Mouse (Mus musculus): ENCODE data around the gene 4430402I18Rik. TPM values are rescaled to one million over a fixed set of nuclear protein-coding genes. Genes with fewer than 3 reads are reported as not detected.

Gene 4430402I18Rik
- polyA plus RNA-seq, 1 experiment from 2014 or later, result 0.23 TPM

GRCm38 (mm10) chr19:28963113-28963512 lies 4.5 kb downstream of the 4430402I18Rik start:
- H3K9me3 ChIP-seq (ENCODE audit: control insufficient read depth, low read length), result no peaks in the 10 kb centered on the region
- H3K27ac ChIP-seq (ENCODE audit: low read depth), result no peak overlapping the region
- H3K4me3 ChIP-seq (ENCODE audit: low read depth, low read length), result no peak overlapping the region
- WGBS, result 48% methylated on average over 3 of the region's 3 CpGs
- H3K4me2 ChIP-seq (ENCODE audit: low read length), result peak overlapping the region; percentile 83
- no peak overlapping the region; the same call in 1 of the 2 replicates for H3K9ac ChIP-seq (ENCODE audit: low read length)
- DNase-seq (ENCODE audit: low spot score) (no peak), ATAC-seq (replicated peaks; ENCODE audit: low FRiP score, low TSS enrichment, low read depth) (no peak)
- H3K36me3 ChIP-seq (ENCODE audit: control insufficient read depth, insufficient read depth, low read length), result no peaks in the 10 kb centered on the region
- peaks cover 6% of the 10 kb centered on the region; the same call in 1 of the 2 replicates for H3K4me1 ChIP-seq (replicated peaks; ENCODE audit: control insufficient read depth, insufficient read depth, low read length)
- no peaks in the 10 kb centered on the region for H3K27me3 ChIP-seq (replicated peaks; ENCODE audit: control insufficient read depth, insufficient read depth, low read length)

- Histone ChIP-seq H3K9ac (ENCODE audit: low read length) (no peak overlapping the region), H3K27ac (ENCODE audit: low read depth) (no peak overlapping the region), H3K36me3 (ENCODE audit: control insufficient read depth, insufficient read depth, low read length) (no peaks in the 10 kb centered on the region), H3K4me2 (ENCODE audit: low read length) (no peak overlapping the region), H3K4me3 (ENCODE audit: low read depth, low read length) (no peak overlapping the region), H3K4me1 (replicated peaks; ENCODE audit: control insufficient read depth, insufficient read depth, low read length) (no peaks in the 10 kb centered on the region), H3K27me3 (replicated peaks; ENCODE audit: control insufficient read depth, insufficient read depth, low read length) (no peaks in the 10 kb centered on the region), H3K9me3 (ENCODE audit: control insufficient read depth, low read length) (no peaks in the 10 kb centered on the region)
- 86% methylated on average over 5 of the region's 5 CpGs for WGBS
- ATAC-seq (replicated peaks; ENCODE audit: low FRiP score, low TSS enrichment, low read depth), result no peak
- no peak for DNase-seq (ENCODE audit: low spot score)
Observed at GRCm38 (mm10) chr19:28951251-28951650, 16.3 kb downstream of the 4430402I18Rik start.

GRCm38 (mm10) chr19:28947311-28947710 lies 20.3 kb downstream of the 4430402I18Rik start:
- Histone ChIP-seq H3K4me1 (replicated peaks; ENCODE audit: control insufficient read depth, insufficient read depth, low read length) (no peaks in the 10 kb centered on the region), H3K27ac (ENCODE audit: low read depth) (no peak overlapping the region), H3K4me2 (ENCODE audit: low read length) (no peak overlapping the region), H3K9me3 (ENCODE audit: control insufficient read depth, low read length) (no peaks in the 10 kb centered on the region), H3K9ac (ENCODE audit: low read length) (no peak overlapping the region), H3K4me3 (ENCODE audit: low read depth, low read length) (no peak overlapping the region), H3K27me3 (replicated peaks; ENCODE audit: control insufficient read depth, insufficient read depth, low read length) (no peaks in the 10 kb centered on the region), H3K36me3 (ENCODE audit: control insufficient read depth, insufficient read depth, low read length) (no peaks in the 10 kb centered on the region)
- ATAC-seq (replicated peaks; ENCODE audit: low FRiP score, low TSS enrichment, low read depth) (no peak), DNase-seq (ENCODE audit: low spot score) (no peak)
- WGBS, result 46% methylated on average over 2 of the region's 2 CpGs

- no peak for ATAC-seq (replicated peaks; ENCODE audit: low FRiP score, low TSS enrichment, low read depth)
- Histone ChIP-seq H3K36me3 (ENCODE audit: control insufficient read depth, insufficient read depth, low read length) (no peaks in the 10 kb centered on the region), H3K9ac (ENCODE audit: low read length) (no peak overlapping the region), H3K27me3 (replicated peaks; ENCODE audit: control insufficient read depth, insufficient read depth, low read length) (no peaks in the 10 kb centered on the region), H3K4me2 (ENCODE audit: low read length) (no peak overlapping the region), H3K27ac (ENCODE audit: low read depth) (no peak overlapping the region), H3K4me3 (ENCODE audit: low read depth, low read length) (no peak overlapping the region), H3K4me1 (replicated peaks; ENCODE audit: control insufficient read depth, insufficient read depth, low read length) (no peaks in the 10 kb centered on the region), H3K9me3 (ENCODE audit: control insufficient read depth, low read length) (no peaks in the 10 kb centered on the region)
- WGBS, result 45% methylated on average over 4 of the region's 4 CpGs
- no peak for DNase-seq (ENCODE audit: low spot score)
Observed at GRCm38 (mm10) chr19:28946782-28947181, 20.8 kb downstream of the 4430402I18Rik start.

- no peak overlapping the region for H3K4me2 ChIP-seq (ENCODE audit: low read length)
- DNase-seq (ENCODE audit: low spot score), result no peak
- H3K36me3 ChIP-seq (ENCODE audit: control insufficient read depth, insufficient read depth, low read length), result no peaks in the 10 kb centered on the region
- H3K27me3 ChIP-seq (replicated peaks; ENCODE audit: control insufficient read depth, insufficient read depth, low read length), result no peaks in the 10 kb centered on the region
- no peak overlapping the region for H3K9ac ChIP-seq (ENCODE audit: low read length)
- H3K9me3 ChIP-seq (ENCODE audit: control insufficient read depth, low read length), result no peaks in the 10 kb centered on the region
- no peak overlapping the region for H3K27ac ChIP-seq (ENCODE audit: low read depth)
- 72% methylated on average over 4 of the region's 4 CpGs for WGBS
- no peak overlapping the region for H3K4me3 ChIP-seq (ENCODE audit: low read depth, low read length)
- no peak for ATAC-seq (replicated peaks; ENCODE audit: low FRiP score, low TSS enrichment, low read depth)
- H3K4me1 ChIP-seq (replicated peaks; ENCODE audit: control insufficient read depth, insufficient read depth, low read length), result 0 out of 2 replicates have a peak, but pooled peaks cover 6% of the 10 kb centered on the region
Observed at GRCm38 (mm10) chr19:28941271-28941670, 26.3 kb downstream of the 4430402I18Rik start.

- Histone ChIP-seq H3K27me3 (replicated peaks; ENCODE audit: control insufficient read depth, insufficient read depth, low read length) (no peaks in the 10 kb centered on the region), H3K9ac (ENCODE audit: low read length) (no peak overlapping the region), H3K9me3 (ENCODE audit: control insufficient read depth, low read length) (no peaks in the 10 kb centered on the region), H3K4me3 (ENCODE audit: low read depth, low read length) (no peak overlapping the region), H3K4me1 (replicated peaks; ENCODE audit: control insufficient read depth, insufficient read depth, low read length) (0 out of 2 replicates have a peak, but pooled peaks cover 6% of the 10 kb centered on the region), H3K27ac (ENCODE audit: low read depth) (no peak overlapping the region), H3K4me2 (ENCODE audit: low read length) (no peak overlapping the region), H3K36me3 (ENCODE audit: control insufficient read depth, insufficient read depth, low read length) (no peaks in the 10 kb centered on the region)
- no peak for DNase-seq (ENCODE audit: low spot score)
- 58% methylated on average over 9 of the region's 9 CpGs for WGBS
- no peak for ATAC-seq (replicated peaks; ENCODE audit: low FRiP score, low TSS enrichment, low read depth)
Observed at GRCm38 (mm10) chr19:28940135-28940874, 27.3 kb downstream of the 4430402I18Rik start.

GRCm38 (mm10) chr19:28934897-28935296 lies 32.7 kb downstream of the 4430402I18Rik start:
- no peak overlapping the region for H3K4me2 ChIP-seq (ENCODE audit: low read length)
- H3K36me3 ChIP-seq (ENCODE audit: control insufficient read depth, insufficient read depth, low read length), result no peaks in the 10 kb centered on the region
- no peaks in the 10 kb centered on the region for H3K9me3 ChIP-seq (ENCODE audit: control insufficient read depth, low read length)
- ATAC-seq (replicated peaks; ENCODE audit: low FRiP score, low TSS enrichment, low read depth), result no peak
- H3K9ac ChIP-seq (ENCODE audit: low read length), result no peak overlapping the region
- DNase-seq (ENCODE audit: low spot score), result no peak
- no peak overlapping the region for H3K27ac ChIP-seq (ENCODE audit: low read depth)
- H3K4me3 ChIP-seq (ENCODE audit: low read depth, low read length), result no peak overlapping the region
- H3K27me3 ChIP-seq (replicated peaks; ENCODE audit: control insufficient read depth, insufficient read depth, low read length), result no peaks in the 10 kb centered on the region
- H3K4me1 ChIP-seq (replicated peaks; ENCODE audit: control insufficient read depth, insufficient read depth, low read length), result no peaks in the 10 kb centered on the region
- 89% methylated on average over 3 of the region's 3 CpGs for WGBS

GRCm38 (mm10) chr19:28929034-28929433 lies 38.6 kb downstream of the 4430402I18Rik start:
- Histone ChIP-seq H3K27ac (ENCODE audit: low read depth) (no peak overlapping the region), H3K9ac (ENCODE audit: low read length) (no peak overlapping the region), H3K4me1 (replicated peaks; ENCODE audit: control insufficient read depth, insufficient read depth, low read length) (no peaks in the 10 kb centered on the region), H3K27me3 (replicated peaks; ENCODE audit: control insufficient read depth, insufficient read depth, low read length) (no peaks in the 10 kb centered on the region), H3K4me2 (ENCODE audit: low read length) (no peak overlapping the region), H3K36me3 (ENCODE audit: control insufficient read depth, insufficient read depth, low read length) (no peaks in the 10 kb centered on the region), H3K9me3 (ENCODE audit: control insufficient read depth, low read length) (no peaks in the 10 kb centered on the region), H3K4me3 (ENCODE audit: low read depth, low read length) (no peak overlapping the region)
- no peak for DNase-seq (ENCODE audit: low spot score)
- no peak for ATAC-seq (replicated peaks; ENCODE audit: low FRiP score, low TSS enrichment, low read depth)

GRCm38 (mm10) chr19:28927396-28927795 lies 40.2 kb downstream of the 4430402I18Rik start:
- no peaks in the 10 kb centered on the region for H3K4me1 ChIP-seq (replicated peaks; ENCODE audit: control insufficient read depth, insufficient read depth, low read length)
- H3K4me3 ChIP-seq (ENCODE audit: low read depth, low read length), result no peak overlapping the region
- H3K4me2 ChIP-seq (ENCODE audit: low read length), result no peak overlapping the region
- WGBS, result 60% methylated on average over 4 of the region's 4 CpGs
- DNase-seq (ENCODE audit: low spot score), result no peak
- no peak overlapping the region for H3K9ac ChIP-seq (ENCODE audit: low read length)
- ATAC-seq (replicated peaks; ENCODE audit: low FRiP score, low TSS enrichment, low read depth), result no peak
- no peaks in the 10 kb centered on the region for H3K27me3 ChIP-seq (replicated peaks; ENCODE audit: control insufficient read depth, insufficient read depth, low read length)
- no peak overlapping the region for H3K27ac ChIP-seq (ENCODE audit: low read depth)
- no peaks in the 10 kb centered on the region for H3K36me3 ChIP-seq (ENCODE audit: control insufficient read depth, insufficient read depth, low read length)
- H3K9me3 ChIP-seq (ENCODE audit: control insufficient read depth, low read length), result no peaks in the 10 kb centered on the region

All from intestine, embryonic 14.5 days (tissue).